Mouse (Mus musculus): Measurements from ENCODE around the gene Rmdn3. TPM values are rescaled to one million over a fixed set of nuclear protein-coding genes. Genes with fewer than 3 reads are reported as not detected.

Gene Rmdn3
- polyA plus RNA-seq, 1 experiment, result 12.9 TPM

GRCm38 (mm10) chr2:119189029-119189710, 32.3 kb upstream of the Rmdn3 start:
- Histone ChIP-seq H3K4me1 (peaks cover 35% of the 10 kb centered on the region), H3K27me3 (replicated peaks) (no peaks in the 10 kb centered on the region), H3K4me3 (replicated peaks) (peak overlapping the region; percentile 91), H3K36me3 (replicated peaks; ENCODE audit: low read length) (peaks cover 7% of the 10 kb centered on the region), H3K9me3 (no peaks in the 10 kb centered on the region)
- TF ChIP-seq GATA1 (IDR thresholded peaks at IDR 0.05; ENCODE audit: borderline replicate concordance, low read length), result no peak
- no peak for TF ChIP-seq FLI1 (IDR thresholded peaks at IDR 0.05; ENCODE audit: low read length)

GRCm38 (mm10) chr2:119182914-119183313, 26.1 kb upstream of the Rmdn3 start:
- no peak overlapping the region for H3K4me3 ChIP-seq (replicated peaks)
- no peaks in the 10 kb centered on the region for H3K9me3 ChIP-seq
- H3K4me1 ChIP-seq, result peaks cover 42% of the 10 kb centered on the region
- TF ChIP-seq GATA1 (IDR thresholded peaks at IDR 0.05; ENCODE audit: borderline replicate concordance, low read length) (no peak), FLI1 (IDR thresholded peaks at IDR 0.05; ENCODE audit: low read length) (no peak)
- peaks cover 47% of the 10 kb centered on the region for H3K36me3 ChIP-seq (replicated peaks; ENCODE audit: low read length)
- no peaks in the 10 kb centered on the region for H3K27me3 ChIP-seq (replicated peaks)

GRCm38 (mm10) chr2:119177384-119177939, 20.6 kb upstream of the Rmdn3 start:
- TF ChIP-seq GATA1 (IDR thresholded peaks at IDR 0.05; ENCODE audit: borderline replicate concordance, low read length) (no peak), FLI1 (IDR thresholded peaks at IDR 0.05; ENCODE audit: low read length) (no peak)
- Histone ChIP-seq H3K4me1 (peaks cover 54% of the 10 kb centered on the region), H3K9me3 (no peaks in the 10 kb centered on the region), H3K4me3 (replicated peaks) (no peak overlapping the region), H3K27me3 (replicated peaks) (peaks cover 6% of the 10 kb centered on the region), H3K36me3 (replicated peaks; ENCODE audit: low read length) (peaks cover 45% of the 10 kb centered on the region)

GRCm38 (mm10) chr2:119176761-119177160, 19.9 kb upstream of the Rmdn3 start:
- H3K27me3 ChIP-seq (replicated peaks), result peaks cover 6% of the 10 kb centered on the region
- no peak overlapping the region for H3K4me3 ChIP-seq (replicated peaks)
- no peak for TF ChIP-seq GATA1 (IDR thresholded peaks at IDR 0.05; ENCODE audit: borderline replicate concordance, low read length)
- no peak for TF ChIP-seq FLI1 (IDR thresholded peaks at IDR 0.05; ENCODE audit: low read length)
- peaks cover 46% of the 10 kb centered on the region for H3K36me3 ChIP-seq (replicated peaks; ENCODE audit: low read length)
- H3K4me1 ChIP-seq, result peaks cover 56% of the 10 kb centered on the region
- no peaks in the 10 kb centered on the region for H3K9me3 ChIP-seq

- peaks cover 62% of the 10 kb centered on the region for H3K4me1 ChIP-seq
- no peak overlapping the region for H3K4me3 ChIP-seq (replicated peaks)
- H3K9me3 ChIP-seq, result no peaks in the 10 kb centered on the region
- H3K36me3 ChIP-seq (replicated peaks; ENCODE audit: low read length), result peaks cover 45% of the 10 kb centered on the region
- peaks cover 6% of the 10 kb centered on the region for H3K27me3 ChIP-seq (replicated peaks)
- TF ChIP-seq GATA1 (IDR thresholded peaks at IDR 0.05; ENCODE audit: borderline replicate concordance, low read length), result no peak
- no peak for TF ChIP-seq FLI1 (IDR thresholded peaks at IDR 0.05; ENCODE audit: low read length)
These were observed 18.8 kb upstream of the Rmdn3 start for GRCm38 (mm10) chr2:119175614-119176013.

GRCm38 (mm10) chr2:119174866-119175265, 18.0 kb upstream of the Rmdn3 start:
- Histone ChIP-seq H3K4me3 (replicated peaks) (no peak overlapping the region), H3K36me3 (replicated peaks; ENCODE audit: low read length) (peaks cover 37% of the 10 kb centered on the region), H3K27me3 (replicated peaks) (peaks cover 6% of the 10 kb centered on the region), H3K4me1 (peaks cover 69% of the 10 kb centered on the region), H3K9me3 (no peaks in the 10 kb centered on the region)
- TF ChIP-seq GATA1 (IDR thresholded peaks at IDR 0.05; ENCODE audit: borderline replicate concordance, low read length), result no peak
- TF ChIP-seq FLI1 (IDR thresholded peaks at IDR 0.05; ENCODE audit: low read length), result no peak

- H3K4me3 ChIP-seq (replicated peaks), result no peak within 1 kb of the TSS
- peaks cover 30% of the 10 kb centered on the region for H3K36me3 ChIP-seq (replicated peaks; ENCODE audit: low read length)
- peaks cover 76% of the 10 kb centered on the region for H3K4me1 ChIP-seq
- no peaks in the 10 kb centered on the region for H3K9me3 ChIP-seq
- H3K27me3 ChIP-seq (replicated peaks), result peaks cover 6% of the 10 kb centered on the region
- TF ChIP-seq GATA1 (IDR thresholded peaks at IDR 0.05; ENCODE audit: borderline replicate concordance, low read length) (no peak), FLI1 (IDR thresholded peaks at IDR 0.05; ENCODE audit: low read length) (no peak)
These were observed 17.3 kb upstream of the Rmdn3 start, which contains the start of gene Gm14137 for GRCm38 (mm10) chr2:119173991-119174651. Gene Gm14137 (plus strand): TSS chr2:119174509.

GRCm38 (mm10) chr2:119172862-119173576, 16.2 kb upstream of the Rmdn3 start:
- H3K9me3 ChIP-seq, result no peaks in the 10 kb centered on the region
- peaks cover 81% of the 10 kb centered on the region for H3K4me1 ChIP-seq
- peak overlapping the region; percentile 78 for H3K4me3 ChIP-seq (replicated peaks)
- H3K36me3 ChIP-seq (replicated peaks; ENCODE audit: low read length), result peaks cover 22% of the 10 kb centered on the region
- peaks cover 6% of the 10 kb centered on the region for H3K27me3 ChIP-seq (replicated peaks)
- no peak for TF ChIP-seq FLI1 (IDR thresholded peaks at IDR 0.05; ENCODE audit: low read length)
- no peak for TF ChIP-seq GATA1 (IDR thresholded peaks at IDR 0.05; ENCODE audit: borderline replicate concordance, low read length)

- Histone ChIP-seq H3K4me1 (peaks cover 85% of the 10 kb centered on the region), H3K4me3 (replicated peaks) (peak overlapping the region; percentile 78), H3K27me3 (replicated peaks) (peaks cover 10% of the 10 kb centered on the region), H3K9me3 (no peaks in the 10 kb centered on the region), H3K36me3 (replicated peaks; ENCODE audit: low read length) (peaks cover 18% of the 10 kb centered on the region)
- TF ChIP-seq GATA1 (IDR thresholded peaks at IDR 0.05; ENCODE audit: borderline replicate concordance, low read length) (no peak), FLI1 (IDR thresholded peaks at IDR 0.05; ENCODE audit: low read length) (no peak)
These were observed 15.6 kb upstream of the Rmdn3 start for GRCm38 (mm10) chr2:119172446-119172845.

All from megakaryocyte, embryonic 14.5 days (primary cell).